Mouse (Mus musculus): Measurements from ENCODE around the gene Bloc1s3. TPM values are rescaled to one million over a fixed set of nuclear protein-coding genes. Genes with fewer than 3 reads are reported as not detected.

The Bloc1s3 gene
- polyA plus RNA-seq, 2 experiments = 1.2 to 6.2 TPM

GRCm38 (mm10) chr7:19549394-19549793, 41.2 kb upstream of the Bloc1s3 start:
- no peak for TF ChIP-seq POLR2A (IDR thresholded peaks at IDR 0.05; ENCODE audit: borderline replicate concordance, extremely low read depth, insufficient read depth, insufficient read length)
- Histone ChIP-seq H3K9ac (ENCODE audit: low read depth, low read length, severe bottlenecking) (no peak overlapping the region), H3K9me3 (ENCODE audit: control insufficient read depth, low read length) (no peaks in the 10 kb centered on the region), H3K27ac (replicated peaks; ENCODE audit: low read depth, low read length) (no peak overlapping the region), H3K27me3 (ENCODE audit: control insufficient read depth, insufficient read depth, low read length) (no peaks in the 10 kb centered on the region), H3K36me3 (ENCODE audit: control insufficient read depth, insufficient read depth, low read length) (peaks cover 27% of the 10 kb centered on the region), H3K4me1 (ENCODE audit: control insufficient read depth, insufficient read depth, low read length) (peaks cover 2% of the 10 kb centered on the region; the same call in 1 of the 2 replicates), H3K4me3 (replicated peaks; ENCODE audit: low read length) (no peak overlapping the region), H3K4me2 (replicated peaks; ENCODE audit: low read depth, low read length, severe bottlenecking) (no peak overlapping the region)
- 82% methylated on average over 10 of the region's 10 CpGs for WGBS
- ATAC-seq (ENCODE audit: low FRiP score, low read depth) (no peak), DNase-seq (ENCODE audit: low spot score) (no peak)

GRCm38 (mm10) chr7:19547344-19547969, 39.3 kb upstream of the Bloc1s3 start:
- TF ChIP-seq POLR2A (IDR thresholded peaks at IDR 0.05; ENCODE audit: borderline replicate concordance, extremely low read depth, insufficient read depth, insufficient read length) = no peak
- Histone ChIP-seq H3K36me3 (ENCODE audit: control insufficient read depth, insufficient read depth, low read length) (peaks cover 8% of the 10 kb centered on the region), H3K27me3 (ENCODE audit: control insufficient read depth, insufficient read depth, low read length) (no peaks in the 10 kb centered on the region), H3K4me3 (replicated peaks; ENCODE audit: low read length) (no peak overlapping the region), H3K9ac (ENCODE audit: low read depth, low read length, severe bottlenecking) (no peak overlapping the region), H3K9me3 (ENCODE audit: control insufficient read depth, low read length) (no peaks in the 10 kb centered on the region), H3K4me2 (replicated peaks; ENCODE audit: low read depth, low read length, severe bottlenecking) (no peak overlapping the region), H3K27ac (replicated peaks; ENCODE audit: low read depth, low read length) (no peak overlapping the region), H3K4me1 (ENCODE audit: control insufficient read depth, insufficient read depth, low read length) (peaks cover 2% of the 10 kb centered on the region; the same call in 1 of the 2 replicates)
- DNase-seq (ENCODE audit: low spot score) (no peak), ATAC-seq (ENCODE audit: low FRiP score, low read depth) (no peak)
- WGBS = 85% methylated on average over 2 of the region's 2 CpGs

GRCm38 (mm10) chr7:19546007-19546406, 37.8 kb upstream of the Bloc1s3 start:
- TF ChIP-seq POLR2A (IDR thresholded peaks at IDR 0.05; ENCODE audit: borderline replicate concordance, extremely low read depth, insufficient read depth, insufficient read length) = no peak
- H3K9me3 ChIP-seq (ENCODE audit: control insufficient read depth, low read length) = no peaks in the 10 kb centered on the region
- 63% methylated on average over 3 of the region's 3 CpGs for WGBS
- no peak overlapping the region for H3K4me2 ChIP-seq (replicated peaks; ENCODE audit: low read depth, low read length, severe bottlenecking)
- no peak overlapping the region for H3K4me3 ChIP-seq (replicated peaks; ENCODE audit: low read length)
- peaks cover 7% of the 10 kb centered on the region for H3K36me3 ChIP-seq (ENCODE audit: control insufficient read depth, insufficient read depth, low read length)
- H3K9ac ChIP-seq (ENCODE audit: low read depth, low read length, severe bottlenecking) = no peak overlapping the region
- ATAC-seq (ENCODE audit: low FRiP score, low read depth) = 0 out of 2 replicates have a peak, but pooled peaks have one; percentile 9
- no peak overlapping the region for H3K27ac ChIP-seq (replicated peaks; ENCODE audit: low read depth, low read length)
- H3K27me3 ChIP-seq (ENCODE audit: control insufficient read depth, insufficient read depth, low read length) = no peaks in the 10 kb centered on the region
- DNase-seq (ENCODE audit: low spot score) = no peak
- no peaks in the 10 kb centered on the region for H3K4me1 ChIP-seq (ENCODE audit: control insufficient read depth, insufficient read depth, low read length)

GRCm38 (mm10) chr7:19543584-19543983, 35.4 kb upstream of the Bloc1s3 start:
- no peaks in the 10 kb centered on the region for H3K9me3 ChIP-seq (ENCODE audit: control insufficient read depth, low read length)
- no peaks in the 10 kb centered on the region for H3K4me1 ChIP-seq (ENCODE audit: control insufficient read depth, insufficient read depth, low read length)
- no peaks in the 10 kb centered on the region for H3K27me3 ChIP-seq (ENCODE audit: control insufficient read depth, insufficient read depth, low read length)
- no peak overlapping the region for H3K4me2 ChIP-seq (replicated peaks; ENCODE audit: low read depth, low read length, severe bottlenecking)
- H3K9ac ChIP-seq (ENCODE audit: low read depth, low read length, severe bottlenecking) = no peak overlapping the region
- peaks cover 6% of the 10 kb centered on the region; the same call in 1 of the 2 replicates for H3K36me3 ChIP-seq (ENCODE audit: control insufficient read depth, insufficient read depth, low read length)
- ATAC-seq (ENCODE audit: low FRiP score, low read depth) = no peak
- no peak overlapping the region for H3K4me3 ChIP-seq (replicated peaks; ENCODE audit: low read length)
- WGBS = 49% methylated on average over 6 of the region's 6 CpGs
- no peak overlapping the region for H3K27ac ChIP-seq (replicated peaks; ENCODE audit: low read depth, low read length)
- DNase-seq (ENCODE audit: low spot score) = no peak
- no peak for TF ChIP-seq POLR2A (IDR thresholded peaks at IDR 0.05; ENCODE audit: borderline replicate concordance, extremely low read depth, insufficient read depth, insufficient read length)

GRCm38 (mm10) chr7:19542155-19542691, 34.1 kb upstream of the Bloc1s3 start:
- ATAC-seq (ENCODE audit: low FRiP score, low read depth) (peak; percentile 36; the same call in 1 of the 2 replicates), DNase-seq (ENCODE audit: low spot score) (no peak)
- Histone ChIP-seq H3K4me2 (replicated peaks; ENCODE audit: low read depth, low read length, severe bottlenecking) (no peak overlapping the region), H3K4me1 (ENCODE audit: control insufficient read depth, insufficient read depth, low read length) (no peaks in the 10 kb centered on the region), H3K9ac (ENCODE audit: low read depth, low read length, severe bottlenecking) (no peak overlapping the region; the same call in 1 of the 2 replicates), H3K27me3 (ENCODE audit: control insufficient read depth, insufficient read depth, low read length) (no peaks in the 10 kb centered on the region), H3K27ac (replicated peaks; ENCODE audit: low read depth, low read length) (no peak overlapping the region), H3K9me3 (ENCODE audit: control insufficient read depth, low read length) (no peaks in the 10 kb centered on the region), H3K36me3 (ENCODE audit: control insufficient read depth, insufficient read depth, low read length) (0 out of 2 replicates have a peak, but pooled peaks cover 6% of the 10 kb centered on the region), H3K4me3 (replicated peaks; ENCODE audit: low read length) (no peak overlapping the region)
- TF ChIP-seq POLR2A (IDR thresholded peaks at IDR 0.05; ENCODE audit: borderline replicate concordance, extremely low read depth, insufficient read depth, insufficient read length) = no peak
- 68% methylated on average over 8 of the region's 8 CpGs for WGBS
